Mouse (Mus musculus) brain, embryonic 14.5 days (tissue): ENCODE results near the gene Gm13279.

ENCODE experiments used
- CTCF ChIP-seq: fragments of 200-500 bp; IDR thresholded peaks from 2 replicates; pipeline ENCODE4 v1.5.1; 2012; ENCODE audit warnings: inconsistent platforms, mild to moderate bottlenecking, moderate library complexity, borderline replicate concordance; ENCODE audit not compliant: insufficient read depth, insufficient read length; ENCODE audit errors: extremely low read depth
- POLR2A ChIP-seq: fragments of 200-500 bp; IDR thresholded peaks from 2 replicates; pipeline ENCODE4 v1.6.1; 2012; ENCODE audit warnings: mild to moderate bottlenecking, inconsistent platforms, borderline replicate concordance; ENCODE audit not compliant: poor library complexity, insufficient read depth, insufficient read length, severe bottlenecking; ENCODE audit errors: extremely low read depth

DNA sequence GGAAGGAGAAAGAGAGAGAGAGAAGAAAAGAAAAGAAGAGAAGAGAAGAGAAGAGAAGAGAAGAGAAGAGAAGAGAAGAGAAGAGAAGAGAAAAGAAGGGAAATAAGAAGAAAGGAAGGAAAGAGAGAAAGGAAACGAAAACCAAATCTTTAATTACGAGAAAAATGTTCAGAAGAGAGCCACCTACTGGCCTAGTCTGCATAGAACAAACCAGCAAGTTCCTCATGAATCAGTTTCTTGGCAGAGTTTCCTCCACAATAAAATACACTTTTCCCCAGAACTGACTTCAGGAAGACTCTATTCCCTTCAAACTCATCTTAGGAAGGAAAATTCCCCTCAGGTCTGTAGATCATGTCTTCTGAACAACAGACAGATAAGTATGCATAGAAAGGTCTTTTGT lies 48.1 kb downstream of the Gm13279 start:
- TF ChIP-seq CTCF (peak; percentile 6; the same call in 1 of the 2 replicates), POLR2A (no peak)
